Mouse (Mus musculus): ENCODE results near the gene Rgs7. TPM values are rescaled to one million over a fixed set of nuclear protein-coding genes. Genes with fewer than 3 reads are reported as not detected.
A peak's percentile ranks its signal among the peaks of the same experiment; 100 is the strongest.

Rgs7 gene
- polyA plus RNA-seq, 1 experiment from 2014 or later = not detected

DNA sequence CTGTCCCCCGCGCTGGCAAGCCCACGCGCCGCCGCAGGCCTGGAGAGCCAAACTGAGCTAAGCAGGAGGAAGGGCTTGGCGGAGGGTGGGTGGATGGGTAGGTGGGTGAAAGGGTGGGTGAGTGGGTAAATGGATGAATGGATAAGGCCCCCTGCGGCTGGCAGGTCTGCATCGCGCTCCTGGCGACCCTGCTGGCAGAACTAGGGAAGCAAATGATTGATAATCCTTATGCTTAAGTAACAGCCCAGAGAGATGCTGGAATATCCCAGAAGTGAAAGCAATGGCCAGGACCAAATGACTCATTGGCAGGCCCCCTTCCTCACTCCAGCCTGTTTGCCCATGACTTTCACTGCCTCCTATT is 363 bp upstream of the Rgs7 start:
- Histone ChIP-seq H3K36me3 (ENCODE audit: control insufficient read depth, insufficient read depth) (no peaks in the 10 kb centered on the region), H3K4me1 (ENCODE audit: control insufficient read depth, low read depth, low read length) (peaks cover 2% of the 10 kb centered on the region), H3K4me3 (ENCODE audit: low read depth, low read length) (peak overlapping the region; percentile 51), H3K9me3 (replicated peaks; ENCODE audit: control insufficient read depth, low read length) (no peaks in the 10 kb centered on the region), H3K27me3 (ENCODE audit: control insufficient read depth, insufficient read depth, low read depth, low read length) (peaks cover 24% of the 10 kb centered on the region), H3K9ac (ENCODE audit: low read depth, low read length) (no peak overlapping the region), H3K27ac (ENCODE audit: low read length) (no peak overlapping the region), H3K4me2 (ENCODE audit: low read depth, low read length) (peak overlapping the region; percentile 74)
- 6% methylated on average over 11 of the region's 11 CpGs for WGBS (ENCODE audit: insufficient replicate concordance)
- no peak for ATAC-seq (ENCODE audit: low read depth)

DNA sequence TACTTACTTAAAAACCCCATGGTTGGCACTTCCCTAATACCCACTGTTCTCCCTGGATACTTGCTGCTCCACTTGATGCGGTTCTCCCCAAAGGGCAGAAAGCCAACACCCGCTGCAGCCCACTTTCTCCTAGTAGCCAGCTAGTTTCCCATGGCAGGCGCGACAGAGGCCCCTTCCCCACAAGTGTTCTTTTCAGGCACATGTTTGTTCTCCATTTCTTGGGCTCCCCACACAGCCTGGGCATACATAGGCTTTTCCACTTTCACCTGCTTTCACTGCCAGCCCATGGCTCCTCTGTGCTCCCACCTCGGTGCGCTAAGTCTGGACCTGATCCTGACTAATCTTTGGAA is 814 bp downstream of the Rgs7 start:
- 20% methylated on average over 6 of the region's 6 CpGs for WGBS (ENCODE audit: insufficient replicate concordance)
- no peak overlapping the region for H3K4me2 ChIP-seq (ENCODE audit: low read depth, low read length)

DNA sequence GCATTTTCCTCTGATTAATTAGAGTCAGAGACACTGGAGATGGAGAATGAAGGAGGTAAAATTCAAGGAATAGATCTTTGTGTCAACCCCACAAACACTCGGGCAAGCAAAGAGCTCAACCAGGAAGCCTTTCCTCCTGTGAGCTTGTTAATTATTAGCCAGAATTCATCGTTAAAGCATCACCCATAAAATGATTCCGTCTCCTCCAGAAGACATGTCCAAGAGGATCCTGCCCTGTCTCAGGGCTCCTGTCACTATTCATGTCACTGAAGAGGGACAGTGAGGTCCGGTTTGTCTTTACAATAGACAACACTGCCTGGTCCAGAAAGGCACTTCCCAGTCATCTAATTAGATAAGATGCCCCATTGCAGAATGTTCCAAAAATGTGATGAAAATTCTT is 7.2 kb downstream of the Rgs7 start:
- ATAC-seq (ENCODE audit: low read depth) = no peak
- Histone ChIP-seq H3K27ac (ENCODE audit: low read length) (no peak overlapping the region), H3K9ac (ENCODE audit: low read depth, low read length) (no peak overlapping the region), H3K36me3 (ENCODE audit: control insufficient read depth, insufficient read depth) (no peaks in the 10 kb centered on the region), H3K9me3 (replicated peaks; ENCODE audit: control insufficient read depth, low read length) (no peaks in the 10 kb centered on the region), H3K27me3 (ENCODE audit: control insufficient read depth, insufficient read depth, low read depth, low read length) (no peaks in the 10 kb centered on the region), H3K4me3 (ENCODE audit: low read depth, low read length) (no peak overlapping the region), H3K4me2 (ENCODE audit: low read depth, low read length) (no peak overlapping the region), H3K4me1 (ENCODE audit: control insufficient read depth, low read depth, low read length) (no peaks in the 10 kb centered on the region)
- 48% methylated on average over 4 of the region's 4 CpGs for WGBS (ENCODE audit: insufficient replicate concordance)

More for the DNA sequence above, 814 bp downstream of the Rgs7 start:
- no peak overlapping the region for H3K4me3 ChIP-seq (ENCODE audit: low read depth, low read length)
- no peak for ATAC-seq (ENCODE audit: low read depth)
- no peaks in the 10 kb centered on the region for H3K36me3 ChIP-seq (ENCODE audit: control insufficient read depth, insufficient read depth)
- H3K9me3 ChIP-seq (replicated peaks; ENCODE audit: control insufficient read depth, low read length) = no peaks in the 10 kb centered on the region
- H3K27me3 ChIP-seq (ENCODE audit: control insufficient read depth, insufficient read depth, low read depth, low read length) = peaks cover 24% of the 10 kb centered on the region
- no peak overlapping the region for H3K27ac ChIP-seq (ENCODE audit: low read length)
- no peak overlapping the region for H3K9ac ChIP-seq (ENCODE audit: low read depth, low read length)
- H3K4me1 ChIP-seq (ENCODE audit: control insufficient read depth, low read depth, low read length) = peaks cover 2% of the 10 kb centered on the region

DNA sequence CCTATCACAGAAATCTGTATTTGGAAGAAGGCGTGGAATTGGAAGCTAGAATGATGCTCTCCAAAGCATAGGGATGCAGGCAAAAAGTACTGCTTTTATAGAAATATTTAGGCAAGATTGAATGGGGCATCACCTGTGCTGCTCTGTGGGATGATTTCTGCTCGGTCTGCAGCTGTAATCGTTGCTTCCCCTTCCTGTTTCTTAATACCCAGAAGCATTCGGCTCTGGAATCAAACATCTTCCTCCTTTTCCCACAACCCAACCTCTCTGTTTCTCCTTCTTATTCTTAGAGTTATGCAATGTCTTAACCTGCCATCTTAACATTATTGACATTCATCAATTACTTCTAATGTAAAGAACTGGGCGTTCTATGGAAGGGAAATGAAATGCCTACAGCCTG is 19.2 kb downstream of the Rgs7 start:
- H3K36me3 ChIP-seq (ENCODE audit: control insufficient read depth, insufficient read depth) = no peaks in the 10 kb centered on the region
- no peaks in the 10 kb centered on the region for H3K9me3 ChIP-seq (replicated peaks; ENCODE audit: control insufficient read depth, low read length)
- H3K4me3 ChIP-seq (ENCODE audit: low read depth, low read length) = no peak overlapping the region
- no peak overlapping the region for H3K27ac ChIP-seq (ENCODE audit: low read length)
- WGBS (ENCODE audit: insufficient replicate concordance) = 39% methylated on average over 5 of the region's 5 CpGs
- no peak overlapping the region for H3K9ac ChIP-seq (ENCODE audit: low read depth, low read length)
- H3K4me1 ChIP-seq (ENCODE audit: control insufficient read depth, low read depth, low read length) = no peaks in the 10 kb centered on the region
- H3K27me3 ChIP-seq (ENCODE audit: control insufficient read depth, insufficient read depth, low read depth, low read length) = no peaks in the 10 kb centered on the region
- no peak overlapping the region for H3K4me2 ChIP-seq (ENCODE audit: low read depth, low read length)
- ATAC-seq (ENCODE audit: low read depth) = no peak

DNA sequence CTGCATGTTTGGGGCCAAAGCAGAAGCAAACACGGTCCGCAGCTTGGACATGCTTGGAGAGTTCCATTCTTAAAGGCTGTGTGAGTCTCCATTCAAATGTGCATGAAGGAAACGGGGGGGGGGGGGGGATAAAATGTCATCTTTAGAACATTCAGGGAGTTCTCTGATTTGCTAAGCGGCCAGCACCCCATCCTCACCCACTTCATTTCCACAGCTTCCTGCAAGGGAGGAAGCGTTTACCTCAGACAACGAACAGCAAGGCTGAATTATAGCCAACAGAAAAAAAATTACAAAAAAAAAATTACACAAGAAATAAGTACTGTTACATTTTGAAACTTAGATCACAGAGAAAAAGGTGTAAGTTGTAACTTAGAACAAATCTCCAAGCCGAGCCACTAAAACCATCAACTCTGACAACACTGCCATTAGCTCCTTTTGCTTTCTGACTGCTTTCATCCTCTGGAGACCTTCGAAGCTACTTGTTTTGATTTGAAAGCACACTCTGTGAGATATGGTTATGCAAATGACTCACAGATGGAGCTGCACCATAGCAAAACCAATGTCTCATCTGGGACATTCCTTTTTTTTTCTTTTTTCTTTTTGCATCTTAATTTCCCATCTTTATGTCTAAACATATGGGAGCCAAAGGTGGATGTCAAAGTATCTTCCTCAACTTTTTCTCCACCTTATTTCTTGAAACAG is 23.1 kb downstream of the Rgs7 start:
- Histone ChIP-seq H3K27ac (ENCODE audit: low read length) (no peak overlapping the region), H3K4me2 (ENCODE audit: low read depth, low read length) (no peak overlapping the region), H3K4me3 (ENCODE audit: low read depth, low read length) (no peak overlapping the region), H3K27me3 (ENCODE audit: control insufficient read depth, insufficient read depth, low read depth, low read length) (no peaks in the 10 kb centered on the region), H3K9ac (ENCODE audit: low read depth, low read length) (no peak overlapping the region), H3K36me3 (ENCODE audit: control insufficient read depth, insufficient read depth) (no peaks in the 10 kb centered on the region), H3K9me3 (replicated peaks; ENCODE audit: control insufficient read depth, low read length) (no peaks in the 10 kb centered on the region), H3K4me1 (ENCODE audit: control insufficient read depth, low read depth, low read length) (no peaks in the 10 kb centered on the region)
- WGBS (ENCODE audit: insufficient replicate concordance) = 23% methylated on average over 8 of the region's 8 CpGs
- ATAC-seq (ENCODE audit: low read depth) = no peak

DNA sequence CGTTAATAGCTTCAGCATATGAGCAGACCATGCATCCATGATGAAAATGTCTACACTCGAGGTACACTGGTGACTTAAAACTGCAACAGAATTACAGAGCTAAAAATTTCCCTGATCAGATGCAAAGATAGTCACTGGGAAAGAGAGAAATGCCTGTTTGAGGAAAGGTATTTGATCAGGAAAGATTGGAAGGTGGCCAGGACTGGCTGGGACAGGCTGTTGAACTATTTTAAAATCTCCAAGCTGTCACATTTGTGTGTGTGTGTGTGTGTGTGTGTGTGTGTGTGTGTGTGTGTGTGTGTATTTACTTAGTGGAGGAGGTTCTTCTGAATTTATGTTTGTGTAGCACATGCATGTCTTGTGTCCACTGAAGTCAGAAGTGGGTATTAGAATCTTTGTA is 27.7 kb downstream of the Rgs7 start:
- 49% methylated on average over 2 of the region's 2 CpGs for WGBS (ENCODE audit: insufficient replicate concordance)
- no peak overlapping the region for H3K4me3 ChIP-seq (ENCODE audit: low read depth, low read length)
- no peak overlapping the region for H3K9ac ChIP-seq (ENCODE audit: low read depth, low read length)
- H3K27ac ChIP-seq (ENCODE audit: low read length) = no peak overlapping the region
- H3K4me2 ChIP-seq (ENCODE audit: low read depth, low read length) = no peak overlapping the region
- no peaks in the 10 kb centered on the region for H3K4me1 ChIP-seq (ENCODE audit: control insufficient read depth, low read depth, low read length)
- ATAC-seq (ENCODE audit: low read depth) = no peak
- H3K9me3 ChIP-seq (replicated peaks; ENCODE audit: control insufficient read depth, low read length) = no peaks in the 10 kb centered on the region
- H3K36me3 ChIP-seq (ENCODE audit: control insufficient read depth, insufficient read depth) = no peaks in the 10 kb centered on the region
- H3K27me3 ChIP-seq (ENCODE audit: control insufficient read depth, insufficient read depth, low read depth, low read length) = no peaks in the 10 kb centered on the region

DNA sequence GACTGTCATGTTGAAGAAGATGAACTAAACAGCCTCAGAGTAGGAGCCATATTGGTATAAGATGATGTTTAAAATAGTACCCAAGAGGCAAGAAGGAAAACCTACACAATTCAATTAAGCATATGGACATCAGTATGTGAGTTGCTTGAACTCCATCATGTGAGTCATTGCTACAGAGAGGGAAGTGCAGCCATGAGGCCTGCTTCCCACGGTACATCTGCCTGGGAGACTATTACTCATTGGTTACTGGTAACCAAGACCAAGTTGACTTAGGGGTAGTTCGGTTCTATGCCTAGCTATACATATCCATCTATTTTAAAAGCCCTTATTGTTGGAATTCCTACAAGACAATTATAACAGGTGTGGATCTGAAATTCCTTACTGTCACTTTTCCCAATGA is 29.9 kb downstream of the Rgs7 start:
- H3K9me3 ChIP-seq (replicated peaks; ENCODE audit: control insufficient read depth, low read length) = no peaks in the 10 kb centered on the region
- H3K36me3 ChIP-seq (ENCODE audit: control insufficient read depth, insufficient read depth) = no peaks in the 10 kb centered on the region
- WGBS (ENCODE audit: insufficient replicate concordance) = 59% methylated on average over 2 of the region's 2 CpGs
- H3K9ac ChIP-seq (ENCODE audit: low read depth, low read length) = no peak overlapping the region
- no peaks in the 10 kb centered on the region for H3K4me1 ChIP-seq (ENCODE audit: control insufficient read depth, low read depth, low read length)
- no peak overlapping the region for H3K4me2 ChIP-seq (ENCODE audit: low read depth, low read length)
- no peak overlapping the region for H3K4me3 ChIP-seq (ENCODE audit: low read depth, low read length)
- H3K27ac ChIP-seq (ENCODE audit: low read length) = no peak overlapping the region
- no peak for ATAC-seq (ENCODE audit: low read depth)
- no peaks in the 10 kb centered on the region for H3K27me3 ChIP-seq (ENCODE audit: control insufficient read depth, insufficient read depth, low read depth, low read length)

DNA sequence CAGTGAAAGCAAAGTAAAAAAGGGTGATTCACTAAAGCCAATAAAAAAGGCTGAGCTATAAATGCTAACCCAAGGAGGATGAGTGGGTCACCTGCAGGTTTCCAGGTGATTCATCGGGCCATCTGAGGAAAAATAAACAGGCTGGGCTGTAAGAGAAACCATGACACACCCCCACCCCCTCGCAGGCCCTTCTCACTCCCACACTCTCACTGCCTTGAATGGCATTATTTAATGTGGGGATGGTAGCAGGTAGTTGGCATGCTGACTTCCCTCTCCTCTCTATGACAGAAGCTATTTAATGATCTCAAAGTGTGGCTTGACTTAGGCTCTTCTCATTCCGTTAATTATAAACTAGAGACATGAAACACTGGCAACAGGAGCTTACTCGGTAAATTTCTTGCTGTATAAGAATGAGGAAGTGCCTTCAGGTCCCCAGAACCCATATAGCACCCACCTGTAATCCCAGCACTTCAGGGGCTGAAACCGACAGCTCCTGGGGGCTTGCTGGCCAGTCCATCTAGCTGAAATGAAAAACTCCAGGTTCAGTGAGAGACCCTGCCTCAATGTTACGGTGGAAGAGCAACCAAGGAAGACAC is 38.2 kb downstream of the Rgs7 start:
- WGBS (ENCODE audit: insufficient replicate concordance) = 56% methylated on average over 6 of the region's 6 CpGs
- no peak for ATAC-seq (ENCODE audit: low read depth)
- H3K9ac ChIP-seq (ENCODE audit: low read depth, low read length) = no peak overlapping the region
- no peak overlapping the region for H3K4me2 ChIP-seq (ENCODE audit: low read depth, low read length)
- no peaks in the 10 kb centered on the region for H3K9me3 ChIP-seq (replicated peaks; ENCODE audit: control insufficient read depth, low read length)
- H3K27me3 ChIP-seq (ENCODE audit: control insufficient read depth, insufficient read depth, low read depth, low read length) = no peaks in the 10 kb centered on the region
- H3K36me3 ChIP-seq (ENCODE audit: control insufficient read depth, insufficient read depth) = no peaks in the 10 kb centered on the region
- no peak overlapping the region for H3K4me3 ChIP-seq (ENCODE audit: low read depth, low read length)
- no peaks in the 10 kb centered on the region for H3K4me1 ChIP-seq (ENCODE audit: control insufficient read depth, low read depth, low read length)
- no peak overlapping the region for H3K27ac ChIP-seq (ENCODE audit: low read length)

DNA sequence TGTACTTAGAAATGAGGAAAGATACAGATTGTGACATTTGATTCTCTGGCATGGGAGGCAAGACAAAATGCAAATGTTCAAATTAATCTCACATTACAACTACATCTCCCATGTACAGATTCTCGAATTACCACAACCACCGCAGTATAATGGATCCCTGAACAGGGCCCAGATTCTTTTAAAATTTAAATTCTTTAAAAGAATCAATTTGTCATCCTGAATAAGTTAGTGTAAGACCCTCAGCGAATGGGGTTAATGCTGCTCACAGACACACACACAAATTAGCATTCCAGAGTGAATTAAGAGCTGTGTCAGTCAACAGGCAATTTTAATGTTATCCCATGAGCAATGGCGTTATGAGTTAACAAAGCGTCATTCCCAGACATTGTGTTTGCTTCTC is 44.3 kb downstream of the Rgs7 start:
- no peak for ATAC-seq (ENCODE audit: low read depth)
- 53% methylated on average over 5 of the region's 5 CpGs for WGBS (ENCODE audit: insufficient replicate concordance)
- Histone ChIP-seq H3K27me3 (ENCODE audit: control insufficient read depth, insufficient read depth, low read depth, low read length) (no peaks in the 10 kb centered on the region), H3K9me3 (replicated peaks; ENCODE audit: control insufficient read depth, low read length) (no peaks in the 10 kb centered on the region), H3K4me1 (ENCODE audit: control insufficient read depth, low read depth, low read length) (no peaks in the 10 kb centered on the region), H3K36me3 (ENCODE audit: control insufficient read depth, insufficient read depth) (no peaks in the 10 kb centered on the region), H3K4me3 (ENCODE audit: low read depth, low read length) (no peak overlapping the region), H3K4me2 (ENCODE audit: low read depth, low read length) (no peak overlapping the region), H3K9ac (ENCODE audit: low read depth, low read length) (no peak overlapping the region), H3K27ac (ENCODE audit: low read length) (no peak overlapping the region)
